Mouse (Mus musculus): ENCODE data around the gene Socs2. TPM values are rescaled to one million over a fixed set of nuclear protein-coding genes. Genes with fewer than 3 reads are reported as not detected.
"Not testable (repeated sequence)": the region's sequence is repeated elsewhere in the genome, so short reads cannot be mapped to it uniquely, and the experiment has no call there.

Socs2 gene
- total RNA-seq, 2 experiments from 2014 or later, result 37.0 to 39.3 TPM

DNA sequence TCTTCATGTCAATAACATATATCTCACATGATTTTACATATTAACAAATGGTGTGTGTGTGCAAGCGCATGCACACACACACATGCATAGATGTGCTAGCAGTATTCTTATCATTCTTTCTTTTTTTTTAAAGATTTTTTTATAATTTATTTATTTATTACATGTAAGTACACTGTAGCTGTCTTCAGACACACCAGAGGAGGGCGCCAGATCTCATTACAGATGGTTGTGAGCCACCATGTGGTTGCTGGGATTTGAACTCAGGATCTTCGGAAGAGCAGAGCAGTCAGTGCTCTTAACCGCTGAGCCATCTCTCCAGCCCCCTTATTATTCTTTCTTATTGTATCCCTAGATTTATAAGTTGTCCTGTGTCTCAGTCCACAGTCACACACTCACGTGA is 27.2 kb downstream of the Socs2 start:
- not testable (repeated sequence) for DNase-seq

DNA sequence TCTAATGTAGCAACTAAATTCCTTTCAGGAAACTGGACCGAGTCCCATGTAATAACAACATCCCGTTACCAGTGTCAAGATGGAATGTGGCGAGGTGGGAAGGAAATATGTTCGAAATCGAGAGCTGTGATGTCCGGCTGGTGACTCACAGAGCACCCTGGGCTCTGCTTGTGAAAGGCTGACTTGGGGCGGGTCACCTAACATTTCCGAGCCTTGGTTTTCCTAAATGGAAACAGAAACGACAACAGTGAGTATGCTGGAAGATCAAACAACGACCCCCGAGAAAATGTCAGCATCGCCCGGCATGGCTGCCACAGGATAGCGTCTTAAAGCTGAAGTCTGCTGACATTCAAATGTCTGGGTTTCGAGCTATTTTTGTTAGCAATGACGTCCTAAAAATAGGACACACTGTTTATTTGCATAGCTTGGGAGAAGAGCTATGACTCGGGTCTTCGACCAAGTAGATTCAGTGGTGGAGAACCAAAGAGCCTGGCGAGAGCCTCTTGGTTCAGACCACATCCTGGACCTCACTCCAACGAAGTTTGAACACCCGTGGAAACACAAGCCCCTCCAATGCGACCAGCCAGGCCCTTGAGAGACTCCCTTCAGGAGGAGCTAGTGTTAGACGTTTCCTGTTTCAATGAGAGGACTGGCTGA is 28.0 kb downstream of the Socs2 start:
- DNase-seq, result no peak

DNA sequence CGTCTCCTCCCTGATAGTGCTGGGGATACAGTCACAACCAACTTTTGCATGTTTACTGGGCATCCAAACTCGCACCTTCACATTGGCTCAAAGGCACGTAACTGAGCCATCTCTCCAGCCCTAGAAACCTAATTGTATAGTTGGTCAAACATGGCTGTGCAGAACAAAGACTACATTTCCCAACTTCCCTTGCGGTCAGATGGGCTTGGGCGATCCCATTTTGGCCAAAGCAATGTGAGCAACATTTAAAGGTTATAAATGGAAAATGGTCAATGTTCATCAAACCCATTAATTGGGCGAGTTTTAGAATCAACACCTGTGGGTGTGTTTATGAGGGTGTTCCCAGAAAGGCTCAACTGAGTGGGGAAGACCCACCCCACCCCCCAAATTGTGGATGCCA is 30.5 kb downstream of the Socs2 start:
- DNase-seq, result no peak

DNA sequence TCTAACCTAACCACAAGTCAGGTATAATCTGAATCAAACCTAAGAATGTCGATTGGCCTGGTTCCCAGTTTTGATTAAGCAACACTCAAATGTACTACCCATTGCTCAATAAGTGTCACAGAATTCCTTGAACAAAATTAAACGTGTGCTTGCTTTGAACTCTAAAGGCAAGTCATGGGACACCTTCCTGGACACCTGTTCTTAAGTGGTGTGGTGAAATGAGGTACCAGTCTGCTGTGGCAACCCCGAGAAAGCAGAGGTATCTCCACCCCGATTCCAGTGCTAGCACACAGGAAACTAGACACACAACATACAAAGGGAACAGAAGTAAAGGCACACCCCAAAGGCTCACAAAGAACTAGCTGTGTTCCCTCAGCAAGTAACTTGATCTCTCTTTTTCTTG is 31.2 kb downstream of the Socs2 start:
- DNase-seq, result no peak

DNA sequence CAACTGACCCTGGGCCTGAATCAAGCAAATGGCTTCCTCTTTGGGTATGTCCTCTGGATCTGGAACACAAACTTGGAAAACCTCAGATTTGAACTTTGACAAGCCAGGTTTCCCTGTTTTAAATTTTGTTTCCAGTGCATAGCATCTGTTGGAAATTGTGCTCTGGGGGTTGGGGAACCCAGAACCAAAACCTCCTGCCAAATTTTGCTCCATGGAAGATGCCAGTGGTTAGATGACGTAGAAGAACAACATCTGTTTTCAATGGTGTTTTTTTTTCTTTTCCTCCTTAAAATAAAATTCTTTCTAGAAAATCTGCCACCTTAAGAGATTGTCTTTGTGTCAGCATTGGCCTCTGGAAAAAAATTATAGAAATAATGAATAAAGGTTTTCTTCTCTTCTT is 31.9 kb downstream of the Socs2 start:
- no peak for DNase-seq

DNA sequence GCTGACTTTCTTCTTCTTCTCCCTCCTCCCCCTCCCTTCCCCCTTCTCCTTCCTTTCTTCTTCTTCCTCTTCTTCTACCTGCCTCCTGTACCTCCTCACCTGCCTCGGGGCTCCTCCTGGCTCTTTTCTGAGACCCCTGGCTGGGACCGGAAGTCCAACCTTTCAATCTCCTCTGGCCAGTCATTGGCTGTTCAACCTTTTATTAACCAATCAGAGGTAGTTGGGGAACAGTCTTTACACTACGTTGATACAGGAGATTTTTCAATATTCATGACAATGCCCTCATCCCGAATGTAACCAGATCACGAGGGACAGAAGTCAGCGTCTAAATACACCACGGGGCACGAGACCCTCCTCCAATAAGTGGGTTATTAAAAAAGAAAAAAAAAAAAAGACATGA is 32.5 kb downstream of the Socs2 start:
- no peak for DNase-seq

DNA sequence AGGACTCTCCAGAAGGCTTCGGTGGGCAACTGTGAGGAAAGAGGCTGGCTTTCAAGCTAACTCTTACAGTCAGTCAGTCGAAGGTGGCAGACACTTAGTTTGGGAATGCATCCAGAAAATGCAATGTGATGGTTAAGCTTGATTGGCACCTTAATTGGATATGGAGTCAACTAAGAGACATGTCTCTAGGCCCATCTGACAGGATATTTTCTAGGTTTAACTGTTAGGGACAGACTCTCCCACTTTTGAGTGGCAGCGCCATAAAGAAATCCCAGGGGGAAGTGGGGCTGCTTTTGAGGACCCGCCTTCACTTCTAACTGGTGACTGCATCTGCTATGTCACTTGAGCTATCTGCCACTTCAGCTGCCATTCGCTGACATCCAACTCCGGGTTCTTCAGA is 43.6 kb downstream of the Socs2 start:
- no peak for DNase-seq

DNA sequence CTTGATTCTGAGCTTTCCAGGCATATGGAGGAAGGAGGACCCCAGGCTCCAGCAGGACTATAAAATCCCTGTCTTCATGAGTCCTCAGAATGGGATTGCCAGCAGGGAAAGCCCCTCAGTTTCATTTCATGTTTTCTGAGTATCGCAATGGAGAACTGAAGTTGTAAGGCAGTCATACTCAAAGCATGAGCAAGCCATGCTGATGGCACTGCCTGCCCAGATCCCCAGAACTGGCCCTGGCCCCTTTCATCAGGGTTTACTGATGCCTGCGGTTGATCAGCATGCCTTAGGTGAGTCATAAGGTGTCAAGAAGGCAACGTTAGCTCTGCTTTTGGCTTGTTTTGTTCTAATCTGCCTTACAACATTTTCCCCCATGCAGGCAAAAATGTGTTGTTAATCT is 45.0 kb downstream of the Socs2 start:
- DNase-seq, result no peak

DNA sequence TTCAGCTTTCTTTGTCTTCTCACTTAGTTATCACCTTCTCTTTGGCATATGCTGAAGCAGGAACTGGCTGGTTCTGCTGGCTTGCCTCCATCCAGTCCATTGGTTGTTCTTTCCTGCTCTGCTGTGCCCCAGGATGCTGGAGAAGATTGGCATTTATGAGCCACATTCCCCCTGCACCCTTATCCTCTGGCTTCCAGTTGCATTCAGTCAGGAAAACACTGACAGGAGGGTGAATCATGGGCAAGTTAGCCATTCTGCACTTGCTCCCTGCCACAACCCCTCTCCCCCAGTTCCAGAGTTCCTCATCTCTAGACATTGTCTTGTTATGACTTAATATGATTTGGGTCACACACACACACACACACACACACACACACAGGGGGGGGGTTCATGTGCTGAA is 47.8 kb downstream of the Socs2 start:
- DNase-seq, result no peak

DNA sequence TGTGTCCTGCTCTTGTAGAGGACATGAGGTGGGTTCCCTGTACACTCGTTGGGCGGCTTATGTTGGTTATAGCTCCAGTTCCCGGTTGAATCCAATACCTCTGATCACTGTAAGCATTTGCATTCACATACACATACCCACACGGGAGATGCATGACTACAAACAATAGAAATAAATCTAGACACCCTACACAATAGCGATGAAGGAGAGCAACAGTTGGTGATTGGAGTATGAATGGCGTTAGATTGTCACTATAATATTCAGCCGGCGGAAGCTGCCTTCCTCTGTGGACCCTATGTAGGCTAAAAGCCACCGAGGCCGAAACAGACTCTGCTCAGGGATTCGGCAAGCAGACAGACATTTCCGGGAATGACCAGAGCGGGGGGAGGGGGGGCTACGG is 48.8 kb downstream of the Socs2 start:
- no peak for DNase-seq

DNA sequence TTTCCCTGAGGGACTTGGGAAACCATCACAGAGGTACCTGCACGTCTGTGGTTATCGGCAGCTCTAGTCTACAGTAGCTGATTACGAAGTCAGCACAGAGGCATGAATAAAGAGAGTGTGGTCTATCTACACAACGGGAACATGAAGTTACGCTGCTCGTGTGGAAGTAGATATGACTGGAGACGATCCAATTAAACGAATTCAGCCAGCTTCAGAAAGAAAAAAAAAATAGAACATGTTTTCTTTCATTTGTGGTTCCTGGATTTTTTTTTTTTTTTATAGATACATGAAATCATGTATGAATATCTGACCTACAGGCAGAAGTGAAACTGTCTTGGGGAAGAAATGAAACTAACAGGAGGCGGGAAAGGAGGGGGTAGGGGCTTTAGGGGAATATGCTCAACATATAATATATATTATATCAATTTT is 49.3 kb downstream of the Socs2 start:
- no peak for DNase-seq

DNA sequence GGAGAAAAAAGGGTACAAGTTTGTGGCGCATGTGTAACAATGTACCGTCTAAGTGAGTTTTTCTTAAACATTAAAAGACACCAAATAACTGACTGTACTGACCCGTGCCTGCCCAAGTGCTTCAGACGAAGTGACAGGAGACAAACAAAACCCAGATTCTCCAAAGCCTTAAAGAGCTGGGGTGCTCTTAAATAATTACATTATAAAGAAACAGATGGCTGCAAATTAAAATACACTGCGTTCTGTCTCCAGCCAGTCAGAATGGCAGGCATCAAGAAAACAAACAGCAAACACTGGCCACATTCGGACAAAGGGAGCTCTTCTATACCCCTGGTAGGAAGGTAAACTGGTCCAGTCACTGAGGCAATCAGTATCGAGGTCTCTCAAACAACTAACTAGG is 49.7 kb downstream of the Socs2 start:
- no peak for DNase-seq

DNA sequence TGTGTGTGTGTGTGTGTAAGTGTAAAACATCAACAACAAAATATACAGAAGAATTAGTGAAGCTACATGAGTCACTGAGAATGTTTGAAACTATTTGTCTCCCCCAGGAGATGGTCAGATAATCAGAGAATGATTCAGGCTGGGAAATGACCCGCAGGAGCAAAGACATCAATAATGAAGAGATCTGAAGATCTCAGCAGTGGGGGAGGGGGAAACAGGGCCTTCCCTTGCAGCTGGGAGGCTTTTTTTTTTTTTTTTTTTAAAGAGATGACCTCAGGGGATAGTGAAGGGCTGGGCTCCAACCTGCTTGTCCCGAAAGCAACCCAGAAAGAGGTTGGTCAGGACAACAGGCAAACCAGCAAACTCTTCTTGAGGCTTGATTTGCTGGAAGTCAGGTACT is 54.7 kb downstream of the Socs2 start:
- no peak for DNase-seq

DNA sequence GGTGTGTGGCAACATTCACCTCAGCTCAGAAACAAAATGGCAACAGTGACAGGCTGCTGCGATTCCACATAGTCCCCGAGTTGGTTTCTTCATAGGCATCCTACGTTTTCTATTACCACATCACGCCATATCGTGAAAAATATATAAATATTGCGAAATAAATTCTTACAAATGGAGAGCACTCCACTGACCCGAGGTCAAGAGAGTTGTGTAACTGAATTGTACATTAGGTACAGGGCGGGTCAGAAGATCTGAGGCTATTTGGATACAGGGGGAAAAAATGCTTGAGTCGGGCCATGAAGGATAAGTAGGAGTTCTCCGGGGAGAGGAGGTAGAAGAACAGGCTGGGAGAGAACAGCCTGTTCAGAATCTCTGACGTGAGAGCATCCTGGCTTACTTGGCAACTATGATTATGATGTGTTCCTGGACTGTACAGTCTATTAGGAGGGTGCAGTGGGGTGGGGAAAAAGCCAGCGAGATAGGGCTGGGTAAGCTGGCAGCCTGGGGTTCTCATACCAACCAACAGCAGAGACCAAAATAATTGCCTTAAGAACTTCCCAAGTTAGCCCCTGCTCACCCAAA is 55.6 kb downstream of the Socs2 start:
- no peak for DNase-seq

DNA sequence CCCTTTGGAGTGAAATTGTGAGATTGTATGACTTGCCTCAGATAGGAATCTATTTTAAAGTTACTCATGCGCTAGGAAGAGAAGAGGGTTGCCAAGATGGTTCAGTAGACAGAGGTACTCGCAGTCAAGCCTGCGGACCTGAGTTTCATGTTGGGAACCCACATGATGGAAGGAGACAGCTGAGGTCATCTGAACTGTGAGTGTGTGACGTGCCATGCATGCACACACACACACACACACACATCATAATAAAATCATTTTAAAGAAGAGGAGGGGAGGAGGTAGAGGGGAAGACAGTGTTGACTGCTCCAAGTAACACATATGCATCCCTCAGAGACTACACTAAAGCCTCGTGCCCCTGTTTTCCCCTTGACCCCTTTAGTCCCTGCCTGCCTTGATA is 56.9 kb downstream of the Socs2 start:
- no peak for DNase-seq

DNA sequence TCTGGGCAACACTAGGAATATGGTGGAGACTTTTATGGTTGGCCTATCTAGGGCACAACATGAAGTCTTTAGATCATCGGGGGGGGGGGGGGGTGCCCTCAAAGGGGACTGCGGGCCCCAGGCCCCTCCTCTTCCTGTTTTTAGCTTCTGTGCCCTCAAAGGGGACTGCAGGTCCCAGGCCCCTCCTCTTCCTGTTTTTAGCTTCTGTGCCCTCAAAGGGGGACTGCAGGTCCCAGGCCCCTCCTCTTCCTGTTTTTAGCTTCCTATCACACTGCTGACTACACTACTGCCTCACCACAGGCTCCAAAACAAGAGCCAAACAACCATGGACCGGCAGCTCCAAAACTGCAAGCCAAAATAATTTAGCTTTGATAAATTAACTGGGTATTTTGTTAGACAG is 59.3 kb downstream of the Socs2 start:
- DNase-seq, result no peak

DNA sequence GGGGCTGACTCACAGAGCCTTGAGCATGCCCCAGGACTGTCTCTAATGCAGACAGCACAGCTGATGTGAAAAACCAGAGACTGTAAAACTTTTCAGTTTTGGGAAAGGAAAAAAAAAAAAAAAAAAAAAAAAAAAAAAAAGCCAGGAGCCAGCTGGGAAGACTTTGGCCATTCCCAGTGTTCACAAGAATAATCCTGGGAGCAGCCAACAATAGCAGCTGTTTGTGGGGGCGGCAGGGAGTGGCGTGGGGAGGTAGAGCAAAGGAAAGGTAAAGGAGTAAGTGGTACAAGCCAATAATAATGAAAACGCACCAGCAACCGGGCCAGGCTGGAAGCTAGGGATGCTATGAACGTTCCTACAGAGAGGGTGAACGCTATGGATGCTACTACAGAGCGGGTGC is 60.3 kb downstream of the Socs2 start:
- no peak for DNase-seq

DNA sequence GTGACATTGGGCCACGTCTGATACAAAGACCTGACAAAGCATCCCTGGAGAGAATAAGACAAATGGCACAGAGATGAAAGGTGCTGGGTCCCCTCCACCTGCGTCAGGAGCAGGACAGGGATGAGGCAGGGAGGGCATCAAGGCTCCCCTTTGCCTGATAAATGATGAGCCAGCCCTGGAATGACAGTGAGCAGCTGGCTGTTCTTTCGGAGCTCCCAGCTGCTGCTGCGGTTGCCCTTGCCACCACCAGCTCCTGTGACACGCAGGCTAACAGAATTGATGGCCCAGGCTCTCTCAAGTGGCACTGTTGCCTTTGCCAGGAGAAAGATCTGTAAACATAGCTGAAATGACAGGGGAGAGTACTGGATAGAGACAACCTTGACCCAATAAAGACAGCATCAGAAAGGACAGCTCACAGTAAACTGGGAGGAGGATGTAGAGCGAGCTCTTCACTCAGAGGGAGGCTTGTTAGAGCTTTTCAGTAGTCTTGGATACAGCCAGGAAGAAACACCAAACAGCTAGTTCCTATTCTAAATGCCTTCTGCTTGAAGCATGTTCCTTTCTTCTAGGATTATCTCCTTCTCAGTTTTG is 61.2 kb downstream of the Socs2 start:
- DNase-seq, result no peak

DNA sequence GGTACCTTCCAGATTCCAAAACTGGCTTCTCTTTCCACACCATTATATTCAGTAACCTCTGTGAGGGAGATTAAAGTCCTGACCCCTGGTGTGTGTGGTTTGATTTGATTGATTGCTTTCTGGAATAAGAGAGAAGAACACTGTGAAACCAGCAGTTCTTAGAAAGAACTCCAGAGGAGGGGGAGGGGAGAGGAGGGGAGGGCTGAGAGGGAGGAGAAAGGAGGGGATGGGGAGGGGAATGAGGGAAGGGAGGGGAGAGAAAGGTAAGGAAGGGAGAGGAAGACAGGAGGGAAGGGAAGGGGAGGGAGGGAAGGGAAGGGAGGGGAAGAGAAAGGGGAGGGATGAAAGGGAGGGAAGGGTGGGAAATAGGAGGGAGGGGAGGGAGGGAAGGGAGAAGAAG is 62.3 kb downstream of the Socs2 start:
- DNase-seq, result no peak

DNA sequence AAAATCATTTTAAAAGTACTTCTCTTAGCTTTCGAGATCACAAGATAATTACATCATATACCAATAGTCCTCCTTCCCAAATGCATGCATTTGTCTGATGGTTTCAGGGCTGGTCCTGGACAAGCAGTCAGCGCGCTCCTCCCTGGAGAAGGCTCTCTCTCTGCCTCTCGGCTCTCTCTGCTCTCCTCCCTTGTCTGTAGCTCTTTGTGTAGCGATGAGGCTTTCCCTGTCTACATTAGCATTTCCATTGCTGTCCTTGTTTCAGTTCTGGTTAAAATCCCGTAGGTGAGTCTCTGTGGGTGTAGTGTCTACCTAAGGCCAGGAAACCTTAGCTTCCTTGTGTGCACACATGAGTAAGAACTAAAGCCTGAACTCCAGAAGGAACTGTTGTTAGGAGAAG is 62.9 kb downstream of the Socs2 start:
- no peak for DNase-seq

DNA sequence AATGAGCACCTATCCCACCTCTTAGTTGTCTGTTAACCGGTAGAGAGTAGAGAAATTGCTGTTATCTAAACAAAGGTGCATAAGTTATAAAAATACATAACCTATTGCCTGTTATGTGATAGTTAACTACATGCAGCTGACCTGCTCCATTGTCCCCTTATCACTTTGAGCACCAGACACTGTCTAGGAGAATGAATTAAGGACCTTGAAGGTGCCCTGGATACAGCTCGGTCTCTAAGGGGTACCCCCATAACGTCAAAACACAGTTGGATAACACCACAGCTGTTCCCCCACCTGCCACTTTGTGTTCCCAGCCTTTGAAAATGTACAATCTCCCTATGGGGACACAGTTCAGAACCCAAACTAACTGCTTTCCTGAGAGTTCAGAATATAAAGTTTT is 68.5 kb downstream of the Socs2 start:
- DNase-seq, result no peak

DNA sequence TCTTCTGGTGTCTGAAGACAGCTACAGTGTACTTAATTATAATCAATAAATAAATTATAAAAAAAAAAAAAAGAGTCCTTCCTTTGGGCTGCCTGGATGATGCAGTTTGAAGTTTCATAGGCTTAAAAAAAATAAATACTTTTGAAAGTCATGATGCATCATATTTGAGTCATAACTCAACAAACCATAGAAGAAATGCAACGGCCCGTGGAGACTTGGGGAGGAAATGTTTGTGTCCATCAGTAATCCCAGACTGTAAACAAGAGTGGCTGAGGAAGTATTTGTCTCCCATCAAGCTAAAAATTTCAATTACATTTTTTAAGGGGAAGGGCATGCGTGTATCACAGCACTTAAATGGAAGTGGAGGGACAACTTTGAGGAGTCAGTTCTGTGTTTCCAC is 69.2 kb downstream of the Socs2 start:
- no peak for DNase-seq

DNA sequence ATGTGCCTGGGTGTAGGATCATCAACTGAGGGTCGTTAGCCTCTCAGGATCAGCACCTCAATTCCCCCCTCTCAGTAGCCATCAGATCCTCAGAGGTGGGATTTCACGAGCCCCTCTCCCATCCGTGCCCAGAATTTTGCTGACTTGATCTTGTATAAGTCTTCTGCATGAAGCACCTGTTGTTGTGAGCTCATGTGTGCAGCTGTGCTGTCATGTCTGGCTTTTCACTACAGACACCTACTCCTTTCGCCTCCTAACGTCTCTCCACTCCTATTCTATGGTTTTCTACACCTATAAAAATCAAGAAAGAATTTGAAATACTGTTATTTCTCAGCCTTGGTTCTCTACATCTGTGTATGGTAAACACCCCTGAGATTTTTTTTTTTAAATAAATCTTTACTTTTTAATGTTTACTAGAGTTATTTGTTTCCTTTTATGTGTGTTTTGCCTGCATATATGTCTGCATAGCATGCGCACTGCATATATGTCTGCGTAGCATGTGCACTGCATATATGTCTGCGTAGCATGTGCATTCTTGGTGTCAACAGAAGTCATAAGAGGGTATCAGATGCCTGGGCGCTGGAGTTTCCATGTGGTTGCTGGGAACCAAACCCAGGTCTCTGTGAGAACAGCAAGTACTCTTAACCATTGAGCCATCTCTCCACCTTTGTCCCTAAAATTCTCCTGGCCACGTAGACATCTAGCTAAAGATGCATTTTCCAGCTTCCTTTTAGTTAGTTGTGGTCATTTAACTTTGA is 74.0 kb downstream of the Socs2 start:
- no peak for DNase-seq

DNA sequence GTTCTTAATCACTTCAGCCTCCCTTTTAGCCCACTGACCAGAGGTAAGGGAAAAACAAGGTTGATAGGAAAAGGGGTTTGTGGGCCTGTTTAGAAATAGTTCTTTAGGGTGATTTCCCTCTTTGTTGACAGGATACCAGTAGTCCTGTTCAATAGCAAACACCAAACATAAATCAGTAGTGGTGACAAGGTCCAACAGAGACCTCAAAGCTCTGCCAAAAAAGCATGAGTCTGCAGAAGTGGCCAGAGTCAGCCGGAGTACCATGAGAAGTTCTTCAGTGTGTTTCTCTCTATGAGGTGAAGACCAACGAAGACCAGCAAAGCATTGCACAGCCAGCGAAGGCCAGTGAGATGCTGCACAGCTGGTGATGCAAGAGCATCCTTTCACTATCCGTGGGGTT is 76.3 kb downstream of the Socs2 start:
- DNase-seq, result no peak
